Mouse (Mus musculus) T-helper 17 cell (primary cell): ENCODE measurements at regions not wholly inside any gene's neighbourhood (a gene's known extent, or its start where the extent isn't known, plus 50 kb on each side); places are given as distances from the start of the nearest gene placed in this dataset.
"Not testable (repeated sequence)": the region's sequence is repeated elsewhere in the genome, so short reads cannot be mapped to it uniquely, and the experiment has no call there.

Experiments used
- in situ Hi-C, 2 experiments: fragments of 300-600 bp; cut with MboI, MseI; formaldehyde crosslinking; loops; 1 replicate in 1 of 2; 2 replicates in 1 of 2; pipeline ENCODE4 v1.15.1; 2025; ENCODE audit warnings: high pct_unique_total_duplicates in 2 of 2

GRCm38 (mm10) chr12:114757948-114758347, 1214.2 kb downstream of the Adam6a start:
- in situ Hi-C loops, result not testable (repeated sequence)

GRCm38 (mm10) chr12:114764211-114764610, 1220.5 kb downstream of the Adam6a start:
- in situ Hi-C loops, result loop anchor here (5.0 kb wide), 2 partner anchors 33 to 107 kb away; no protein-coding TSS in a partner anchor

GRCm38 (mm10) chr12:114775414-114775813, 1231.7 kb downstream of the Adam6a start:
- in situ Hi-C loops, result not testable (repeated sequence)

- in situ Hi-C loops, result no loop called here
Observed at GRCm38 (mm10) chr12:114804422-114804821, 1243.1 kb upstream of the Zfp386 start.

GRCm38 (mm10) chr12:114809186-114809585, 1238.3 kb upstream of the Zfp386 start:
- in situ Hi-C loops, result no loop called here

- in situ Hi-C loops, result not testable (repeated sequence)
Observed at GRCm38 (mm10) chr12:114816858-114817257, 1230.7 kb upstream of the Zfp386 start.

GRCm38 (mm10) chr12:114832916-114833315, 1214.6 kb upstream of the Zfp386 start:
- in situ Hi-C loops, result no loop called here
